Mouse (Mus musculus) embryonic facial prominence, embryonic 12.5 days (tissue): ENCODE measurements around the gene Actr6. TPM values are rescaled to one million over a fixed set of nuclear protein-coding genes. Genes with fewer than 3 reads are reported as not detected.
"Not testable (repeated sequence)": the region's sequence is repeated elsewhere in the genome, so short reads cannot be mapped to it uniquely, and the experiment has no call there.

Experiments
- ATAC-seq: fragments of 200-750 bp; cut with Nextera tagmentation; 2 replicates; pipeline ENCODE4 v1.8.0; 2017; ENCODE audit not compliant: insufficient number of reproducible peaks, insufficient read depth, low FRiP score, low TSS enrichment
- H3K27ac ChIP-seq: fragments of 300-500 bp; sonication (generic); 2 replicates; pipeline ENCODE4 v1.5.1; 2016; ENCODE audit warnings: mild to moderate bottlenecking
- H3K27me3 ChIP-seq: fragments of 300-500 bp; sonication (generic); 2 replicates; pipeline ENCODE4 v1.6.1; 2016; ENCODE audit warnings: mild to moderate bottlenecking, moderate library complexity
- H3K36me3 ChIP-seq: fragments of 300-500 bp; sonication (generic); 2 replicates; pipeline ENCODE4 v1.6.1; 2016; ENCODE audit warnings: mild to moderate bottlenecking
- H3K4me1 ChIP-seq: fragments of 300-500 bp; sonication (generic); 2 replicates; pipeline ENCODE4 v1.6.1; 2016
- H3K4me2 ChIP-seq: fragments of 300-500 bp; sonication (generic); replicated peaks from 2 replicates; pipeline ENCODE4 v1.6.1; 2016; ENCODE audit warnings: mild to moderate bottlenecking, moderate library complexity
- H3K4me3 ChIP-seq: fragments of 300-500 bp; sonication (generic); 2 replicates; pipeline ENCODE4 v1.5.1; 2016; ENCODE audit warnings: mild to moderate bottlenecking
- H3K9ac ChIP-seq: fragments of 300-500 bp; sonication (generic); 2 replicates; pipeline ENCODE4 v1.6.1; 2016; ENCODE audit warnings: mild to moderate bottlenecking, moderate library complexity
- H3K9me3 ChIP-seq: fragments of 300-500 bp; sonication (generic); 2 replicates; pipeline ENCODE4 v1.6.1; 2016; ENCODE audit warnings: mild to moderate bottlenecking, moderate library complexity
- WGBS: fragments of 180-500 bp; shearing (Covaris S2); methylation state at CpG from one replicate; pipeline ENCODE4 v1.1.7; 2016; 5-methylcytosine and 5-hydroxymethylcytosine counted together
- polyA plus RNA-seq: library from polyadenylated mRNA; unstranded; fragments of >200 nt; fragmentation: Nextera tagmentation; extraction: Ambion mirVana; gene quantifications from 2 replicates; pipeline ENCODE4 v1.2.1, GENCODE M21; 2016

Actr6 gene
- polyA plus RNA-seq, 1 experiment from 2014 or later, result 40.9 TPM

DNA sequence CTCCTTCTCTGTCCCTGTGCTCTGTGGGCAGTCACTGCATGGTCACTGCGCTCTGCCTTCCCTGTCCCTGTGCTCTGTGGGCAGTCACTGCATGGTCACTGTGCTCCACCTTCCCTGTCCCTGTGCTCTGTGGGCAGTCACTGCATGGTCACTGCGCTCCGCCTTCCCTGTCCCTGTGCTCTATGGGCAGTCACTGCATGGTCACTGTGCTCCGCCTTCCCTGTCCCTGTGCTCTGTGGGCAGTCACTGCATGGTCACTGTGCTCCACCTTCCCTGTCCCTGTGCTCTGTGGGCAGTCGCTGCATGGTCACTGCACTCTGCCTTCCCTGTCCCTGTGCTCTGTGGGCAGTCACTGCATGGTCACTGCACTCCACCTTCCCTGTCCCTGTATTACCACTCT, 61.7 kb downstream of the Actr6 start:
- not testable (repeated sequence) for H3K27ac ChIP-seq
- 95% methylated on average over 5 of the region's 5 CpGs for WGBS

DNA sequence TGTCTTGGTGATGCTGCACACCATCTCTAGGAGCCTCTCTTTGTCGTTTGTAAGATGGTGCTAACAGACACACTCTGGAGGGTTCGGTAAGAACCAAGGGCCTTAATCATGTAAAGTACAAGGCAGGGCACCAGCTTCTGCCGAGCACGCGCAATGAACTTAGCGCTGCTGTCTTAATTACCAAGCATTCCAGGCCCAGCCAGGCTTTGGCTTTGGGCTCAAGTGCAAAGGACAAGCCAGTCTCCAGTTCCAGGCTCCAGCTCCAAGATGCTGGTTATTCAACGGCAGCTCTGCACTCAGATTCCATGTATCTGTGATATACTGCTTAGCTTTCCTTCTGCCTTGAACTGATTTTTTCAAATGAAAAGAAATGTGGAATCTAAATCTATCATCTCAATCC, 64.5 kb downstream of the Actr6 start:
- no peaks in the 10 kb centered on the region for H3K27me3 ChIP-seq
- ATAC-seq, result no peak
- 86% methylated on average over 7 of the region's 7 CpGs for WGBS
- no peaks in the 10 kb centered on the region for H3K4me1 ChIP-seq
- no peak overlapping the region for H3K9ac ChIP-seq
- H3K4me3 ChIP-seq, result no peak overlapping the region
- H3K4me2 ChIP-seq, result no peak overlapping the region
- no peaks in the 10 kb centered on the region for H3K36me3 ChIP-seq
- no peaks in the 10 kb centered on the region for H3K9me3 ChIP-seq
- no peak overlapping the region for H3K27ac ChIP-seq

More for the DNA sequence above, 61.7 kb downstream of the Actr6 start:
- H3K27me3 ChIP-seq, ATAC-seq, H3K4me3 ChIP-seq, H3K9ac ChIP-seq, H3K4me2 ChIP-seq, H3K9me3 ChIP-seq, H3K36me3 ChIP-seq, H3K4me1 ChIP-seq: not testable (repeated sequence)

DNA sequence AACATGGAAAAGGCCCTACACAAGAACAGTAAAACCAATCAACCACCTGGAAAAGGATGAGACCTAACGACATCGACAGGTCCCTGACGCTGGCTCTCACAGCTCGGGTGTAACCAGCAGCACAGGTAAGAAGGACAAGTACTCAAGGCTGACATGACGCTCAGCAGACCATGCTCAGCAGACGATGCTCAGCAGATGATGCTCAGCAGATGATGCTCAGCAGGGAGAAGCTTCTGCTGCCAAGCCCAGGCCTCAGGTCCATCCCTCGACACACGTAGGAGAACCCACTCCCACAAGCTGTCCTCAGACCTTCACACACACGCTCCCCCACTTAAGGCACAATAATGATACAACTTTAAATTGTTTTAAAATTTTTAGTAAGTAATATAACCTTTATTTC, 66.4 kb downstream of the Actr6 start:
- ATAC-seq, result no peak

DNA sequence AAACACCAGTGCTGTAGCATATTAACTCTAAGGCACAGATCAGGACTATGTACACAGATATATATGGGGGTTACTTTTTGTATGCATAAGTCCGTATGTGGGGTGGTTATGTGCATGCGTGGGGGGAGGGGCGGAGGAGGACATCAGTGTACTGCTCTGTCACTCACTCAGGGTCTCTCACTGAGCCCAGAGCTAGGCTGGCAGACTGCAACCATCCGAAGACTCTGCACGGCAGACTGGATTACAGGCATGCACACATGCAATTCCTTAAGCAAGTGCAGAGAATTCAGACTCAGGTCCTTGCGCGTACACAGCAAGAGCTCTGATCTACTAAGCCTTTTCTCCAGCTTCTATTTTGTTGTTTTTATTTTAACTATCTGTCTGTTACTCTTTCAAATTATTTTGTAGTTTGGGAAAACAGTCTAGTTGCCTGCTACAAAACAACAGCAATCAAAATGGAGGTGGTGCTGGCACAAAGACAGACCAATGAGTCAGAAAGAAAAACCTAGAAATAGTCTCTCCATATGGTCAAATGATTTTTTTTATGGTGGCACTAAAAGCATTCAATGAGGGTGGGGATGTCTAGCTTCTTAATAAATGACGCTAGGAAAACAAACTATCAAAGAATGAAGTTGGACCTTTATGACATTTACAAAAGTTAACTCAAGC, 67.0 kb downstream of the Actr6 start:
- no peaks in the 10 kb centered on the region for H3K9me3 ChIP-seq
- H3K4me3 ChIP-seq, result no peak overlapping the region
- no peaks in the 10 kb centered on the region for H3K4me1 ChIP-seq
- WGBS, result 88% methylated on average over 8 of the region's 8 CpGs
- no peak overlapping the region for H3K9ac ChIP-seq
- H3K36me3 ChIP-seq, result peaks cover 8% of the 10 kb centered on the region; the same call in 1 of the 2 replicates
- no peaks in the 10 kb centered on the region for H3K27me3 ChIP-seq
- no peak overlapping the region for H3K27ac ChIP-seq
- no peak overlapping the region for H3K4me2 ChIP-seq
- no peak for ATAC-seq

More for the DNA sequence above, 66.4 kb downstream of the Actr6 start:
- Histone ChIP-seq H3K9ac (no peak overlapping the region), H3K4me1 (no peaks in the 10 kb centered on the region), H3K9me3 (no peaks in the 10 kb centered on the region), H3K4me3 (no peak overlapping the region), H3K36me3 (peaks cover 8% of the 10 kb centered on the region; the same call in 1 of the 2 replicates), H3K4me2 (no peak overlapping the region), H3K27me3 (no peaks in the 10 kb centered on the region), H3K27ac (no peak overlapping the region)
- WGBS, result 91% methylated on average over 9 of the region's 9 CpGs

Other genes with a start within 250 kb of the Actr6 start
- gene Nr1h4, start 198.7 kb downstream of the Actr6 start, polyA plus RNA-seq, result not detected in 2 replicates
- 0.08 and 0.10 TPM in 2 replicates for gene Slc17a8, start 111.0 kb downstream of the Actr6 start, polyA plus RNA-seq
- 9.0 and 10.8 TPM in 2 replicates for gene Scyl2, start 46.0 kb downstream of the Actr6 start, polyA plus RNA-seq
- 26.2 and 27.3 TPM in 2 replicates for gene Uhrf1bp1l, start 12.7 kb upstream of the Actr6 start, polyA plus RNA-seq
- gene Anks1b, start 141.2 kb upstream of the Actr6 start, polyA plus RNA-seq, result 2.1 and 2.8 TPM in 2 replicates